Mouse (Mus musculus) v-Abl transformed pro-B cells (cell line): ENCODE data around the gene Ywhab.

ENCODE experiments used
- in situ Hi-C, 2 experiments: fragments of 400-800 bp; cut with MboI; formaldehyde crosslinking; loops; one replicate each; pipeline ENCODE4 v1.15.1; 2025; ENCODE audit not compliant: unreplicated experiment in 2 of 2

Gene Ywhab

GRCm38 (mm10) chr2:164007547-164007946 is 12.8 kb downstream of the Ywhab start:
- in situ Hi-C loops: no loop called here

GRCm38 (mm10) chr2:164007987-164008545 is 13.3 kb downstream of the Ywhab start:
- in situ Hi-C loops: no loop called here

GRCm38 (mm10) chr2:164009227-164009626 is 14.5 kb downstream of the Ywhab start:
- in situ Hi-C loops: no loop called here

- in situ Hi-C loops: no loop called here
These were observed 15.7 kb downstream of the Ywhab start for GRCm38 (mm10) chr2:164010496-164010895.

- in situ Hi-C loops: no loop called here
These were observed 16.2 kb downstream of the Ywhab start for GRCm38 (mm10) chr2:164010944-164011343.

- in situ Hi-C loops: no loop called here
These were observed 20.5 kb downstream of the Ywhab start for GRCm38 (mm10) chr2:164015304-164015703.

GRCm38 (mm10) chr2:164018910-164019309 is 24.1 kb downstream of the Ywhab start:
- in situ Hi-C loops: no loop called here

GRCm38 (mm10) chr2:164019943-164020342 is 25.2 kb downstream of the Ywhab start:
- in situ Hi-C loops: no loop called here

GRCm38 (mm10) chr2:164022104-164022503 is 27.3 kb downstream of the Ywhab start:
- in situ Hi-C loops: no loop called here

GRCm38 (mm10) chr2:164025150-164025549 is 30.4 kb downstream of the Ywhab start, which contains the start of gene Pabpc1l:
Gene Pabpc1l (plus strand): TSS chr2:164025450.
- in situ Hi-C loops: no loop called here

GRCm38 (mm10) chr2:164031147-164031546 is 36.4 kb downstream of the Ywhab start:
- in situ Hi-C loops: no loop called here

GRCm38 (mm10) chr2:164032973-164033372 is 38.2 kb downstream of the Ywhab start:
- in situ Hi-C loops: no loop called here

GRCm38 (mm10) chr2:164036520-164037019 is 41.8 kb downstream of the Ywhab start:
- in situ Hi-C loops: no loop called here

GRCm38 (mm10) chr2:164038407-164039028 is 43.8 kb downstream of the Ywhab start:
- in situ Hi-C loops: no loop called here

GRCm38 (mm10) chr2:164040949-164041348 is 46.2 kb downstream of the Ywhab start:
- in situ Hi-C loops: no loop called here

GRCm38 (mm10) chr2:164041523-164041922 is 46.8 kb downstream of the Ywhab start:
- in situ Hi-C loops: no loop called here

GRCm38 (mm10) chr2:164047197-164047690 is 52.5 kb downstream of the Ywhab start:
- in situ Hi-C loops: no loop called here

- in situ Hi-C loops: no loop called here
These were observed 59.0 kb downstream of the Ywhab start for GRCm38 (mm10) chr2:164053767-164054166.

GRCm38 (mm10) chr2:164054671-164055070 is 59.9 kb downstream of the Ywhab start:
- in situ Hi-C loops: no loop called here

GRCm38 (mm10) chr2:164059634-164060235 is 65.0 kb downstream of the Ywhab start:
- in situ Hi-C loops: no loop called here
